Mouse (Mus musculus) brain, embryonic 14.5 days (tissue): ENCODE results near the gene Cbarp.

ENCODE experiments used
- CTCF ChIP-seq: fragments of 200-500 bp; IDR thresholded peaks from 2 replicates; pipeline ENCODE4 v1.5.1; 2012; ENCODE audit warnings: inconsistent platforms, mild to moderate bottlenecking, moderate library complexity, borderline replicate concordance; ENCODE audit not compliant: insufficient read depth, insufficient read length; ENCODE audit errors: extremely low read depth
- POLR2A ChIP-seq: fragments of 200-500 bp; IDR thresholded peaks from 2 replicates; pipeline ENCODE4 v1.6.1; 2012; ENCODE audit warnings: mild to moderate bottlenecking, inconsistent platforms, borderline replicate concordance; ENCODE audit not compliant: poor library complexity, insufficient read depth, insufficient read length, severe bottlenecking; ENCODE audit errors: extremely low read depth

- no peak for TF ChIP-seq POLR2A
- TF ChIP-seq CTCF = no peak
These were observed 13.1 kb upstream of the Cbarp start for GRCm38 (mm10) chr10:80153713-80154112.
